Mouse (Mus musculus) small intestine, adult 2 months (tissue): ENCODE data around the gene Rcan1.

ENCODE experiments used
- CTCF ChIP-seq: fragments of 200-500 bp; IDR thresholded peaks from 2 replicates; pipeline ENCODE4 v1.5.1; 2012; ENCODE audit warnings: low read depth, mild to moderate bottlenecking, control low read depth, inconsistent platforms, low read length, moderate library complexity, mixed read lengths; ENCODE audit not compliant: insufficient replicate concordance, insufficient read length; ENCODE audit errors: extremely low read depth
- POLR2A ChIP-seq: fragments of 200-500 bp; IDR thresholded peaks from 2 replicates; pipeline ENCODE4 v1.6.1; 2012; ENCODE audit warnings: low read depth, mild to moderate bottlenecking, control low read depth, inconsistent platforms, low read length, moderate library complexity

- TF ChIP-seq CTCF = no peak
- TF ChIP-seq POLR2A = no peak
Measured at GRCm38 (mm10) chr16:92383412-92383811, 87.3 kb downstream of the Rcan1 start.
